Comparison of ENCODE assay signal across 10 mouse cellular contexts in the genomic region with DNA sequence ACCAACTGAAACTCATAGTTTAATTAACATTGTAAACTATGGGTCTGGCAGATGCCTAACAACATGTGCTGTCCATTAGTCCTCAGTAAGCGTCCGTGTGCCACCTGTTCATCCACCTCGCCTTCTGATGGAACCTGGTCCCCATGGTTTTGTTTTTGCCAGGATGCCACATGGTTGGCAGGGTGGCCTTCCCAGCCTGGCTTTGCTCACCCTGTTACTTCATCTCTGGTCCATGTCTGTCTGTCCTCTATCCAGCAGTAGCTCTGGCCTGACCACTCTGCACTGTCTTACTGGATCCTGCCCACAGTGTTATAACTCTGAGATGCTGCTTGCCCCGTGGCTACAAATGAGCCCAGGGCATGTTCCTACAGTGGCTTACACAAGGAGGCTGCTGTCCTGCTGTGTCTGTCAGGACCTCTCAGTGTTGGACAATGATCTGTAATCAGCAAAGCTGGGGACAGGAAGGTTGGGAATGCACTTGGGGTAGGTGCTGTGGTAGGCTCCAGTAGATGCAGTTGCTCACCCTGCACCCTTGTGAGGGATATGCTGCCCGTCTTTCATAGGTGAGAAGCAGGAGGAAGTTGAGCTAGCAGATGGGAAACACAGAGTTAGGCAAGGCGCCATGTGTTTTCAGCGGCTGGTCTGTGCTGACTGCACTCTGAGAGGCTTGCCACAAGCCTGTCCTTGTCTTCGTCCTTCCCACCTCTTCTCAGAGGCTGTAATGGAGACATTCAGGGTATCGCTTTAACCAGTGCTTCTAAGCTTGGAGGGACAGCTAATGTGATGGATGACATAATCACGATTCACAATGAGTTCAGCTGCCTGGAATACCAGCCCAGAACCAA.
DNase-seq lines count a peak whose midpoint lies in the region; ATAC-seq lines count a peak whose summit lies in the region.
"Had no signal": no experiment of that assay in that cellular context is flagged by ENCODE, and none has a peak within 500 bp of the region (broad histone marks: within the 10 kb centered on the region; RNA-seq: fewer than 3 reads in every experiment).

No protein-coding gene starts in this region.

- H3K9me3 ChIP-seq in forebrain, embryonic 12.5 days: no peaks in the 10 kb centered on the region
- H3K9me3 ChIP-seq: limb, embryonic 13.5 days had no signal

- no peak overlapping the region for H3K4me2 ChIP-seq in forebrain, embryonic 12.5 days
- H3K4me2 ChIP-seq: limb, embryonic 13.5 days had no signal

- no peaks in the 10 kb centered on the region for H3K36me3 ChIP-seq in forebrain, embryonic 12.5 days (replicated peaks)
- H3K36me3 ChIP-seq: limb, embryonic 13.5 days had no signal

- peaks cover 39% of the 10 kb centered on the region for H3K4me1 ChIP-seq in forebrain, embryonic 12.5 days

- H3K4me3 ChIP-seq in forebrain, embryonic 12.5 days (replicated peaks): no peak overlapping the region
- H3K4me3 ChIP-seq: limb, embryonic 13.5 days had no signal

- DNase-seq in heart, adult 8-10 months (ENCODE audit: low spot score): peak; percentile 4
- DNase-seq in heart, adult 11 months: no peak
- DNase-seq in layer of hippocampus, adult 9-11 months: peak; percentile 74
- DNase-seq in right cerebral cortex, postnatal 4 days: peak; percentile 33
- DNase-seq in lung, postnatal 25 days (ENCODE audit: low spot score): no peak
- DNase-seq in kidney, postnatal 36 days: no peak
- DNase-seq in gastrocnemius, postnatal 4 days (ENCODE audit: low spot score in 2 of 2): no peak

- no peaks in the 10 kb centered on the region for H3K27me3 ChIP-seq in forebrain, embryonic 12.5 days
- H3K27me3 ChIP-seq: CH12.LX; limb, embryonic 13.5 days had no signal

- 74% methylated on average over 10 of the region's 10 CpGs for WGBS in forebrain, embryonic 12.5 days

- peak; percentile 42; the same call in 1 of the 2 replicates for ATAC-seq in forebrain, embryonic 12.5 days (ENCODE audit: low FRiP score)

- peak overlapping the region; percentile 42; the same call in 1 of the 2 replicates for H3K27ac ChIP-seq in forebrain, embryonic 12.5 days
- H3K27ac ChIP-seq: limb, embryonic 13.5 days had no signal

- no peak overlapping the region for H3K9ac ChIP-seq in forebrain, embryonic 12.5 days
- H3K9ac ChIP-seq: limb, embryonic 13.5 days had no signal

Comparison
In these comparisons a context has a peak if more than half of its experiments do, and no peak if none do; other contexts are left out.
1. DNase-seq: peak in heart, adult 8-10 months (single experiment), layer of hippocampus, adult 9-11 months (single experiment) and right cerebral cortex, postnatal 4 days (single experiment); none in heart, adult 11 months (single experiment), lung, postnatal 25 days (single experiment), kidney, postnatal 36 days (0 of 2) and gastrocnemius, postnatal 4 days (0 of 2).